Mouse (Mus musculus): ENCODE data around the gene Gm49322.

- no peak for TF ChIP-seq POLR2A (IDR thresholded peaks at IDR 0.05; ENCODE audit: borderline replicate concordance, insufficient read depth, low read length)
- no peak for TF ChIP-seq CTCF (IDR thresholded peaks at IDR 0.05; ENCODE audit: borderline replicate concordance, insufficient read depth, low read depth, low read length)
Observed at GRCm38 (mm10) chr10:80586407-80587304, 19.2 kb upstream of the Gm49322 start.
